In the genomic region with DNA sequence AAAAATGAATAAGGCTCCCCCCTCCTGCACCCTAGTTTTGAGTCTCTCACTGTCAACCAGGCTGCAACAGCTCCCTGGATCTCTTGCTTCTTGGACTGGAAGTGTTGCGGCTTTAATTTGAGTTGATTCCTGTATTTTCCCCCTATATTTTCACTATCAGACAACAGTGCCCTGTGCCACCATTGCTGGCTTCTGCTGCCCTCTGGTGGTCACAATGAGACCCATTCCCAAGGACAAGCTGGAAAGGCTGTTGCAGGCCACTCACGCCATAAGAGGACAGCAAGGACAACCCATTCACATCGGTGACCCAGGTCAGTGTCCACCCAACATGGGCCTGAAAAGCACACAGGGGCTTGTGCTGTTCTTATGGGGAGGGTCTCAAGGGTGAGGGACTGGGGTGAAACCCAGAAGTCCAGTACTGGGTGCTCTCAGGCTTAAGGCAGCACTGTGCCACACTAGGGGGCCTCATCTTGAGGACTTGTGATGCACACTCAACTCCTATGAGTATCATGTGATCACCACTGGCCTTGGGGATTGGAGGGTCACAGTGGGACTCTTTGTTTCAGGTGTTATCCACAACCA, we compare ENCODE assay signal across 8 mouse cellular contexts.
DNase-seq lines count a peak whose midpoint lies in the region; ATAC-seq lines count a peak whose summit lies in the region.

No protein-coding gene starts in this region.

- peak; percentile 24 for DNase-seq in WW6 (ENCODE audit: low read depth, low spot score)
- peak; percentile 88 to 92 for DNase-seq in cerebellum, postnatal 25 days
- peak; percentile 88 for DNase-seq in gastrocnemius, adult 18-20 months (ENCODE audit: low spot score)
- peak; percentile 74 to 83 for DNase-seq in left cerebral cortex, postnatal 10 days (ENCODE audit: extremely low spot score in 1 of 2, low spot score in 2 of 2)
- peak; percentile 97 for DNase-seq in midbrain, embryonic 11.5 days (ENCODE audit: low spot score, missing footprints)
- peak; percentile 86 for DNase-seq in right cerebral cortex, postnatal 4 days
- DNase-seq in urinary bladder, postnatal 4 days (ENCODE audit: low spot score in 2 of 2) = peak; percentile 65 to 79

- H3K27ac ChIP-seq in midbrain, embryonic 11.5 days (ENCODE audit: low read depth, low read length) = no peak overlapping the region

- no peaks in the 10 kb centered on the region for H3K4me1 ChIP-seq in midbrain, embryonic 11.5 days (ENCODE audit: control insufficient read depth, insufficient read depth, low read length)

- no peaks in the 10 kb centered on the region for H3K9me3 ChIP-seq in midbrain, embryonic 11.5 days (ENCODE audit: control insufficient read depth, low read length)

- no peak overlapping the region for H3K9ac ChIP-seq in midbrain, embryonic 11.5 days (ENCODE audit: low read length)

- intact Hi-C loops in left cerebral cortex, postnatal 10 days (cut with DNase I) = loop anchor here (1.0 to 2.0 kb wide), 2 partner anchors 117 to 263 kb away; no protein-coding TSS in a partner anchor

- H3K27me3 ChIP-seq in midbrain, embryonic 11.5 days (ENCODE audit: control insufficient read depth, insufficient read depth, low read length) = no peaks in the 10 kb centered on the region

- H3K4me3 ChIP-seq in midbrain, embryonic 11.5 days (ENCODE audit: low read depth, low read length) = no peak overlapping the region

- no peaks in the 10 kb centered on the region for H3K36me3 ChIP-seq in midbrain, embryonic 11.5 days (ENCODE audit: control insufficient read depth, insufficient read depth, low read length)

- peak; percentile 20 for ATAC-seq in inflammation-experienced regulatory T-cells, adult 6 months
- peak; percentile 74 for ATAC-seq in midbrain, embryonic 11.5 days (ENCODE audit: low FRiP score)

- no peak overlapping the region for H3K4me2 ChIP-seq in midbrain, embryonic 11.5 days

- 27% methylated on average over 3 of the region's 3 CpGs for WGBS in midbrain, embryonic 11.5 days

Comparison
In these comparisons a context has a peak if more than half of its experiments do, and no peak if none do; other contexts are left out.
1. DNase-seq: peak in every context shown above with its lines; median percentile 97 in midbrain, embryonic 11.5 days; 90 in cerebellum, postnatal 25 days; 88 in gastrocnemius, adult 18-20 months; 86 in right cerebral cortex, postnatal 4 days; 78 in left cerebral cortex, postnatal 10 days; 72 in urinary bladder, postnatal 4 days; 24 in WW6.